Mouse (Mus musculus) embryonic facial prominence, embryonic 14.5 days (tissue): ENCODE results near the gene Cyb561d1. TPM values are rescaled to one million over a fixed set of nuclear protein-coding genes. Genes with fewer than 3 reads are reported as not detected.
A peak's percentile ranks its signal among the peaks of the same experiment; 100 is the strongest.

ENCODE experiments used
- ATAC-seq: fragments of 200-750 bp; cut with Nextera tagmentation; 2 replicates; pipeline ENCODE4 v1.8.0; 2017; ENCODE audit warnings: low read depth, moderate number of reproducible peaks, moderate TSS enrichment
- DNase-seq: peaks from one replicate; pipeline ENCODE4 v3.0.0-alpha.2; 2015; ENCODE audit warnings: low spot score
- H3K27ac ChIP-seq: fragments of 300-500 bp; sonication (generic); replicated peaks from 2 replicates; pipeline ENCODE4 v1.5.1; 2014; ENCODE audit warnings: low read depth, mild to moderate bottlenecking, low read length, moderate library complexity
- H3K27me3 ChIP-seq: fragments of 300-500 bp; sonication (generic); replicated peaks from 2 replicates; pipeline ENCODE4 v1.6.1; 2014; ENCODE audit warnings: low read length; ENCODE audit not compliant: control insufficient read depth, insufficient read depth
- H3K36me3 ChIP-seq: fragments of 300-500 bp; sonication (generic); 2 replicates; pipeline ENCODE4 v1.6.1; 2014; ENCODE audit warnings: low read length, mixed read lengths; ENCODE audit not compliant: control insufficient read depth, insufficient read depth
- H3K4me1 ChIP-seq: fragments of 300-500 bp; sonication (generic); 2 replicates; pipeline ENCODE4 v1.6.1; 2014; ENCODE audit warnings: antibody characterized with exemption, low read length; ENCODE audit not compliant: control insufficient read depth, insufficient read depth
- H3K4me2 ChIP-seq: fragments of 300-500 bp; sonication (generic); 2 replicates; pipeline ENCODE4 v1.6.1; 2014; ENCODE audit warnings: low read depth, mild to moderate bottlenecking, low read length, moderate library complexity, mixed read lengths
- H3K4me3 ChIP-seq: fragments of 300-500 bp; sonication (generic); 2 replicates; pipeline ENCODE4 v1.5.1; 2014; ENCODE audit warnings: low read depth, mild to moderate bottlenecking, low read length
- H3K9ac ChIP-seq: fragments of 300-500 bp; sonication (generic); 2 replicates; pipeline ENCODE4 v1.6.1; 2014; ENCODE audit warnings: low read depth, mild to moderate bottlenecking, low read length, moderate library complexity, mixed read lengths
- H3K9me3 ChIP-seq: fragments of 300-500 bp; sonication (generic); 2 replicates; pipeline ENCODE4 v1.6.1; 2016; ENCODE audit warnings: low read length; ENCODE audit not compliant: control insufficient read depth
- WGBS: fragments of 180-500 bp; shearing (Covaris S2); extraction: QIAGEN DNeasy Blood & Tissue Kit; methylation state at CpG from one replicate; pipeline ENCODE4 v1.1.7; 2014; 5-methylcytosine and 5-hydroxymethylcytosine counted together
- polyA plus RNA-seq: library from polyadenylated mRNA; unstranded; fragments of >200 nt; fragmentation: Nextera tagmentation; extraction: Ambion mirVana; gene quantifications from 2 replicates; pipeline ENCODE4 v1.2.1, GENCODE M21; 2014

The Cyb561d1 gene
- polyA plus RNA-seq, 1 experiment from 2014 or later = 1.9 TPM

GRCm38 (mm10) chr3:108186098-108187047 lies 14.6 kb downstream of the Cyb561d1 start, which contains the start of gene Amigo1:
Gene Amigo1 (plus strand): TSS chr3:108186335.
- DNase-seq (peak; percentile 41), ATAC-seq (peak; percentile 55)
- H3K36me3 ChIP-seq = no peaks in the 10 kb centered on the region
- H3K9ac ChIP-seq = peak within 1 kb of the TSS; percentile 78
- H3K27me3 ChIP-seq = no peaks in the 10 kb centered on the region; the same call in 1 of the 2 replicates
- no peak within 1 kb of the TSS for H3K27ac ChIP-seq
- peak within 1 kb of the TSS; percentile 72 for H3K4me3 ChIP-seq
- 2% methylated on average over 42 of the region's 100 CpGs for WGBS
- no peaks in the 10 kb centered on the region for H3K9me3 ChIP-seq
- peak within 1 kb of the TSS; percentile 90 for H3K4me2 ChIP-seq
- peaks cover 8% of the 10 kb centered on the region; the same call in 1 of the 2 replicates for H3K4me1 ChIP-seq

DNA sequence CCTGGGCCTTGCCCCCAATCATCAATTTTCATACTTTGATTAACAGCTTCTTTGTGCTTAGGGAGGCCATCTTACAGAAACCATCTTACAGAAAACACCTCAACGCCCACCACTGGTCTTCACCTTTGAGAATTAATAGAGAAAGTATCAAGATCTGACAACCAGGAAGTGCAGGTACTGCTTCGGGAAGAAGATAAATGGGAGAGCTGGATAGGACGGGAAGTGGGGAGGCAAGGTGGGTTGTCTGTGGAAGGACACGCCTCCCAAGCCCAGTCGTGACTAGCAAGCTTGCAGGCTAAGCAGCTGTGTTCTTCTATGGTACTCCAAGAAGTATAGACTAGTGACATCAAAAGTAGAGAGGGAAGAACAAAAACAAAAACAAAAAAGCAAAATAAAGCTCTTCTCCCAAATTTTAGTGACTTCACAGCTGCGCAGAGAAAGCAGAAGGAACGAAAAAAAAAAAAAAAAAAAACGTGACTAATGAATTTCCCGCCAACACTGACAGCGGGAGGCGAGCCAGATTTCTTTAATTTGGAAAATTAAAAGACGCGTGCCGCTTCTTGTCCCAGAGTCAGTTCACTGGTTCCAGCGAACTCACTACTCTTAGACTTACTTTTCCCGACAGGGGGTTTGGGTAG lies 15.4 kb downstream of the Cyb561d1 start:
- no peaks in the 10 kb centered on the region for H3K36me3 ChIP-seq
- DNase-seq (no peak), ATAC-seq (0 out of 2 replicates have a peak, but pooled peaks have one; percentile 41)
- H3K27me3 ChIP-seq = no peaks in the 10 kb centered on the region; the same call in 1 of the 2 replicates
- peak overlapping the region; percentile 90 for H3K4me2 ChIP-seq
- H3K4me3 ChIP-seq = peak overlapping the region; percentile 72
- 4% methylated on average over 16 of the region's 16 CpGs for WGBS
- peak overlapping the region; percentile 78 for H3K9ac ChIP-seq
- H3K4me1 ChIP-seq = peaks cover 8% of the 10 kb centered on the region; the same call in 1 of the 2 replicates
- H3K9me3 ChIP-seq = no peaks in the 10 kb centered on the region
- no peak overlapping the region for H3K27ac ChIP-seq

DNA sequence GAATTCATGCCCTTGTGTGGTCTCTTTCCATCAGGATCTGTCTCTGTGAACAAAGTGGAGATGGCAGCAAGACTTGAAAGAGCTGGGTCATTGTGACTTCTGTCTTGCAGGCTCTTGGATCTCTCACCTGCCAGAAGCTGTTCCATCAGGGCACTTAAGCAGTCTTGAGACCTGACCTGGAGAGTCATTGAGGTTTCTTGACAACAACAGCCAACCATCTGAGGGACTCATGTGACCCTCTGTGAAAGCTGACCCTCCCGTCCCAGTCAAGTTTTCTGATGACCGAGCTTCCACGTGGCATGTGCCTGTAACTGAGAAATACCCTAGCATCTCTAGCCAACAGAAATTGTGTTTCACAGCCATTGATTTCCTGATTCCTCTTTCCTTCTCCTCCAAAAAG lies 16.3 kb downstream of the Cyb561d1 start:
- ATAC-seq (no peak), DNase-seq (no peak)
- Histone ChIP-seq H3K27ac (no peak overlapping the region), H3K4me3 (no peak overlapping the region), H3K4me1 (peaks cover 10% of the 10 kb centered on the region; the same call in 1 of the 2 replicates), H3K9me3 (no peaks in the 10 kb centered on the region), H3K9ac (no peak overlapping the region), H3K27me3 (no peaks in the 10 kb centered on the region; the same call in 1 of the 2 replicates), H3K36me3 (no peaks in the 10 kb centered on the region), H3K4me2 (no peak overlapping the region)
- 72% methylated on average over 3 of the region's 3 CpGs for WGBS

- no peak for DNase-seq
- 0 out of 2 replicates have a peak, but pooled peaks cover 5% of the 10 kb centered on the region for H3K4me1 ChIP-seq
- H3K4me3 ChIP-seq = no peak overlapping the region
- H3K9ac ChIP-seq = no peak overlapping the region
- H3K36me3 ChIP-seq = no peaks in the 10 kb centered on the region
- no peaks in the 10 kb centered on the region for H3K27me3 ChIP-seq
- no peak overlapping the region for H3K27ac ChIP-seq
- WGBS = 36% methylated on average over 2 of the region's 2 CpGs
- no peak overlapping the region for H3K4me2 ChIP-seq
- H3K9me3 ChIP-seq = no peaks in the 10 kb centered on the region
- ATAC-seq = no peak
Measured at GRCm38 (mm10) chr3:108180514-108180913, 20.5 kb downstream of the Cyb561d1 start.

DNA sequence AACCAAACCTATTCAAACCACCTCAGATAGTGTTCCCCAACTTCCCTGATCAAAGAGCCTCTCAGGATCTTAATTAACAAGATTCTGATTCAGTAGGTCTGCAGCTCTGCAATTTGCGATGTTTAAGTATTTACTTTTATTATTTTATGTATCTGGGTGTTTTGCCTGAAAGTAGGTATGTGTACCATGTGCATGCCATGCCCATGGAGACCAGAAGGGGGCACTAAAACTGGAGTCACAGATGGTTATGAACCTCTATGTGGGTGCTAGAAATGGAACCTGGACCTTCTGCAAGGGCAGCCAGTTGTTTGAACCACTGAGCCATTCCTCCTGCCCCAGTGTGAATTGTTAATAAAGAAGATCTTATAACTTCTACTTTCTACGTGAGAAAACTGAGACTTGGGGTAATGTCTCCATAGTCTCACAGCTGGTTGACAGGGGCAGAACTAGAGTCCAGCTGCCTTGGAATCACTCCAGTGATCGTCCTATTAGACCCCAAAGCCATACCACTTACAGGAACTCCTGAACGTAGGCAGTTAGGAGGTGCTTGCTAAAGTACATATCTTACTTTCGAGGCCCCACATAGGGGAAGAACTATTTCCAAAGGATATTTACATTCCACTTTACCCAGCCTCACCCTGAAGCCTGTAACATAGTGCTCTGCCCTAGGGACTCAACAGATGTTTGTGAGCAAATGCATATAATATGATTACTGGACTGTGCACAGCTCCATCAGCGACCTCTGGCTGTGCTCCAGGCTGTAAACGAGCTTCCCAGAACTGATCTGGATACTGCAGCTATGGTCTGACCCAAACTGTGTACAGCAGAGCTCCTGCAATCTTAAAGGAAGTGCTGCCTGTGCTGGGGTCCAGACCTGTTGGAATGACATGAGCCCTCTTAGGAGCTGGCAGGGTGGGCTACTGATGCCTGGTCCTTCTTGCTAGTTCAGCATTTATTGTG lies 22.0 kb downstream of the Cyb561d1 start:
- ATAC-seq (peak; percentile 81), DNase-seq (peak; percentile 80)
- Histone ChIP-seq H3K27ac (no peak overlapping the region), H3K9me3 (no peaks in the 10 kb centered on the region), H3K27me3 (no peaks in the 10 kb centered on the region), H3K4me1 (peaks cover 18% of the 10 kb centered on the region; the same call in 1 of the 2 replicates), H3K4me3 (no peak overlapping the region), H3K9ac (no peak overlapping the region), H3K36me3 (no peaks in the 10 kb centered on the region), H3K4me2 (no peak overlapping the region)
- WGBS = 58% methylated on average over 7 of the region's 7 CpGs

- ATAC-seq (peak; percentile 87), DNase-seq (peak; percentile 88)
- Histone ChIP-seq H3K4me3 (no peak overlapping the region), H3K27ac (peak overlapping the region; percentile 67; the same call in 1 of the 2 replicates), H3K9ac (peak overlapping the region; percentile 38; the same call in 1 of the 2 replicates), H3K27me3 (no peaks in the 10 kb centered on the region), H3K4me2 (peak overlapping the region; percentile 39), H3K36me3 (no peaks in the 10 kb centered on the region), H3K9me3 (no peaks in the 10 kb centered on the region), H3K4me1 (peaks cover 18% of the 10 kb centered on the region; the same call in 1 of the 2 replicates)
- WGBS = 21% methylated on average over 11 of the region's 14 CpGs
Measured at GRCm38 (mm10) chr3:108174672-108175531, 26.1 kb downstream of the Cyb561d1 start.

GRCm38 (mm10) chr3:108169199-108169598 lies 31.8 kb downstream of the Cyb561d1 start:
- peaks cover 27% of the 10 kb centered on the region for H3K4me1 ChIP-seq
- H3K9me3 ChIP-seq = no peaks in the 10 kb centered on the region
- WGBS = 36% methylated on average over 3 of the region's 3 CpGs
- H3K27me3 ChIP-seq = no peaks in the 10 kb centered on the region
- H3K4me2 ChIP-seq = no peak overlapping the region
- H3K4me3 ChIP-seq = no peak overlapping the region
- no peak for ATAC-seq
- peak; percentile 23 for DNase-seq
- no peaks in the 10 kb centered on the region for H3K36me3 ChIP-seq
- no peak overlapping the region for H3K9ac ChIP-seq
- H3K27ac ChIP-seq = no peak overlapping the region
